Mouse (Mus musculus) cortical plate, adult 2 months (tissue): ENCODE measurements around the gene Rps29. TPM values are rescaled to one million over a fixed set of nuclear protein-coding genes. Genes with fewer than 3 reads are reported as not detected.

Source experiments
- H3K27ac ChIP-seq: fragments of 200-500 bp; 2 replicates; pipeline ENCODE4 v1.5.1; 2012; ENCODE audit warnings: low read length, control low read depth, inconsistent platforms; ENCODE audit not compliant: insufficient read depth
- H3K4me1 ChIP-seq: fragments of 200-500 bp; 2 replicates; pipeline ENCODE4 v1.6.1; 2011; ENCODE audit warnings: low read length; ENCODE audit not compliant: control insufficient read depth, insufficient read depth
- H3K4me3 ChIP-seq: fragments of 200-500 bp; 2 replicates; pipeline ENCODE4 v1.5.1; 2011; ENCODE audit warnings: mild to moderate bottlenecking, low read length, control low read depth; ENCODE audit not compliant: insufficient read depth
- CTCF ChIP-seq: fragments of 200-500 bp; IDR thresholded peaks from 2 replicates; pipeline ENCODE4 v1.5.1; 2011; ENCODE audit warnings: mild to moderate bottlenecking, control low read depth, low read length; ENCODE audit not compliant: insufficient read depth; ENCODE audit errors: extremely low read depth
- POLR2A ChIP-seq: fragments of 200-500 bp; IDR thresholded peaks from 2 replicates; pipeline ENCODE4 v1.6.1; 2011; ENCODE audit warnings: mild to moderate bottlenecking, low read length, control low read depth; ENCODE audit not compliant: insufficient read depth; ENCODE audit errors: extremely low read depth
- polyA plus RNA-seq: library from polyadenylated mRNA; depleted of rRNA; stranded (reverse); fragments of >200 nt; gene quantifications from 2 replicates; pipeline ENCODE4 v1.2.3, GENCODE M21; 2012

Gene Rps29
- polyA plus RNA-seq, 1 experiment: 1,750 TPM

DNA sequence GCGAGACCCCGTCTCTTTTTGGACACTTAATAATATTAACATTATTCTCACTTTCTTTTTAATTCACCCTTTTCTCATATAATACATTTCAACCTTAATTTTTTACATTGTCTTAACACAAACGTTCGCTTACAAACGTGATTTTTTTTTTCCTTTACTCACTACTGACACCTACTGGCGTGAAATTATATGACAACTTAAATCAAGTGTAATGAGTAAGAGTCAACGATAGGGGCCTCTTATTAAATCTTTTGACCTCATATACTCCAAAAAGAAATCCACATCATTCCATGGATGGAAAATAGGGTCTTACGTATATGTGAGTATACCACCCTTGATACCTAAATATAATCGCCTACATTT is 573 bp upstream of the Rps29 start:
- Histone ChIP-seq H3K4me3 (no peak overlapping the region), H3K4me1 (peaks cover 3% of the 10 kb centered on the region; the same call in 1 of the 2 replicates), H3K27ac (no peak overlapping the region)
- TF ChIP-seq CTCF (no peak), POLR2A (no peak)

DNA sequence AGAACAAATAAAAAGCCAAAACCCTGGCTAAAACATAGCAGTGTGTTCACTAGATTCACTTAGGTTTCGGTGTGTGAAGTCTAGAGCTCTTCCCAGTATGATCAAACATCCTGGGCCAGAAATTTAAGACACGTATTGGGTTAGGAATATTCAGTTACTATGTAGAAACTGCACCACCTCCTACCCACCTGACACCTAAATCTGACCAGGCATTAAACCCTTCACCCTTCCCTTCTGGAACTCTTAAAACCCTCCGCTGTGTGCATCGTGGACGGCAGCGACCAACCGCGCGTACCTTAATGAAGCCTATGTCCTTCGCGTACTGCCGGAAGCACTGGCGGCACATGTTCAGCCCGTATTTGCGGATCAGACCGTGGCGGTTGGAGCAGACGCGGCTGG is 621 bp downstream of the Rps29 start:
- no peak for TF ChIP-seq POLR2A
- TF ChIP-seq CTCF: no peak
- H3K4me1 ChIP-seq: peaks cover 3% of the 10 kb centered on the region; the same call in 1 of the 2 replicates
- H3K27ac ChIP-seq: peak overlapping the region; percentile 30
- peak overlapping the region; percentile 69 for H3K4me3 ChIP-seq

GRCm38 (mm10) chr12:69157107-69157506 is 1.9 kb downstream of the Rps29 start:
- no peak for TF ChIP-seq CTCF
- TF ChIP-seq POLR2A: 0 out of 2 replicates have a peak, but pooled peaks have one; percentile 21
- H3K4me3 ChIP-seq: no peak overlapping the region
- H3K27ac ChIP-seq: no peak overlapping the region
- peaks cover 3% of the 10 kb centered on the region; the same call in 1 of the 2 replicates for H3K4me1 ChIP-seq

DNA sequence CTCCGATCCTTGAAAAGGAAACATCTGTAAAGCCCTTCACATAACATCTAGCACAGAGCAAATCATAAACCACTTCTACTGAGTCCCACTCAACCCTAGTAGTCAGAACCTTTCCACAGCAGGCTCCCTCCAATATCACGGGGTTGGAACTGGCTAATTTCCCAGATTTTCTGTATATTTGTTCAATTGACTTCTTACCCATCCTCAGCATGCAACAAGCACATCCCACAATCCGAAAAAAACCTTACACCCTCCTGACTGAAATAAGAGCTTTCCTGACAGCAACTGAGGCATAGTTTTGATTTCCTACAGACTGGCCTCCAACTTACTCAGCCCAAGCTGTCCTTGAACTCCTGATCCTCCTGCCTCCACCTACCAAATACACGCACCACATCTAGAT is 2.5 kb downstream of the Rps29 start:
- no peak overlapping the region for H3K4me3 ChIP-seq
- H3K27ac ChIP-seq: no peak overlapping the region
- TF ChIP-seq CTCF (no peak), POLR2A (no peak)
- H3K4me1 ChIP-seq: peaks cover 3% of the 10 kb centered on the region; the same call in 1 of the 2 replicates

DNA sequence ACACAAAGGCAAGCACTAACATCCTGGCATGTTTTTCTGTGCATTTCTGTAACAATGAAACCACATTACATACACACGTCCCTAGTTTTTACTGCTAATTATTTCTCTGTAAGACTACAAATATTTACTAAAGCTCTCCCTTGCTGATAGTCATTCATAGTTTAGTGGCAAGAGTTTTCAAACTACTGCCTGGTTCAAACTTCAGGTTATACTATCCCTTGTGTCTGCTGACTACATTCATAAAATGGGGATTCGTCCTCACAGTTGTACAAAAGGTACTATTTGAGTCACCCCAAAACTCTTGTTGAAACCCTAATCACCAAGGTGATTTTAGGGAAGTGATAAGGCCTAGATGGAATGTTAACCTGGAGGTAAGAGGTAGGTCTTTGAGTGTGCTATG is 3.1 kb downstream of the Rps29 start:
- no peak for TF ChIP-seq CTCF
- TF ChIP-seq POLR2A: no peak
- Histone ChIP-seq H3K4me1 (peaks cover 3% of the 10 kb centered on the region; the same call in 1 of the 2 replicates), H3K27ac (no peak overlapping the region), H3K4me3 (no peak overlapping the region)

DNA sequence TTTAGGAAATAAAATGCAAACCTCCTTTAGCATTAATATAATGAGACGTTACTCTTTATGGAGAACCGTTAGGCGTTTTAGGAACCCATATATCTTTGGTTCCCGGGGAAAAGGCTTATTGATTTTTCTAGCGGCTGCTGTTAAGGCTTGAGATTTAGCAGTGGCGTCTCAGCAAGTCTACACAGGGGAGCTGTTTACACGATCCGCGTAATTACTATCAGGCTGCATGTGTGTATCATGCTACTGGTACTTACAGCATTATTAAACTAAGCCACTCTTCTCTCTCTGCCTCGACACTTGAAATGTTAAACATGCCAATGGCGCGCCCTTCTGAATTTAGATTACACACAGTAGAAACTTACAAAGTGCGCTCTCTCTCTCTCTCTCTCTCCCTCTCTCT is 8.9 kb downstream of the Rps29 start:
- TF ChIP-seq POLR2A (no peak), CTCF (no peak)
- no peaks in the 10 kb centered on the region for H3K4me1 ChIP-seq
- H3K27ac ChIP-seq: no peak overlapping the region
- no peak overlapping the region for H3K4me3 ChIP-seq

DNA sequence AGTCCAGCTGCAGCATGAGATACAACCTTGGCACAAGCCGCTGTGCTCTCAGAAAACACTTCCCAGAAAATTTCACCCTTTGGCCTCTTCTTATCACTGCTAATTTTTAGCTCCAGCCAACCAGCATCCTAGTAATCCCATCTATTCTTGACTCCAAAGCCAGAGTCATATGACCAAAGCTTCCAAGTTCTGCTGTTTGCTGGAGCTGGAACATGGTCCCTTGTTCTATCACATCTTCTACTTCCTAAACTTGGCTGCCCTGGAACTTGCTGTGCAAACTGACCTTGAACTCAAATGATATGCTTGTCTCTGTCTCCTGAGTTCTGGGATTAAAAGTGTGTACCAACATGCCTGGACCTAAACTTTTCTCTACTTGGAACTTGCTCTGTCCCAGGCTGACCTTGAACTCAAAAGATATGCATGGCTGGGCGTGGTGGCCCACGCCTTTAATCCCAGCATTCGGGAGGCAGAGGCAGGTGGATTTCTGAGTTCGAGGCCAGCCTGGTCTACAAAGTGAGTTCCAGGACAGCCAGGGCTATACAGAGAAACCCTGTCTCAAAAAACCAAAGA is 11.7 kb downstream of the Rps29 start:
- no peak for TF ChIP-seq CTCF
- no peak for TF ChIP-seq POLR2A
- Histone ChIP-seq H3K4me3 (no peak overlapping the region), H3K4me1 (no peaks in the 10 kb centered on the region), H3K27ac (no peak overlapping the region)

DNA sequence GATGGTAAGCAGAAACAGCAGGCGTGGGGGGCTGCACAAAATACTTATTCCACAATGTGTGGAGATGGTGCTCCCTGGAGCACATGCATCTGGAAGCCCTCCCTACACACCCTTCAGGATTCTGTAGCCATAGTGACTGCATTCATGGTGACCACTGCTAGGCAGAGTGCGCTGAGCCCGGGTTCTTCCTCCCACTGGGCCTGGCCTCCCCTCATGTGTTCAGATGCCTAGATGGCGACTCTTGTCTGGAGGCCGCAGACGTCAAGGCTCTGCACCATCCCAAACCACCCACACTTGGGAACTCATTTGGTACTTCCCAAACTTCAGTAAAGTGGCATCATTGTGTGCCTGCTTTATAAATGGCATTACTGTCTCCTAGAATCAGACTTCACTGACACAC is 15.5 kb downstream of the Rps29 start:
- no peak overlapping the region for H3K27ac ChIP-seq
- no peak overlapping the region for H3K4me3 ChIP-seq
- no peaks in the 10 kb centered on the region for H3K4me1 ChIP-seq
- no peak for TF ChIP-seq CTCF
- TF ChIP-seq POLR2A: no peak

GRCm38 (mm10) chr12:69139841-69140240 is 19.1 kb downstream of the Rps29 start:
- no peak for TF ChIP-seq CTCF
- TF ChIP-seq POLR2A: no peak
- H3K27ac ChIP-seq: no peak overlapping the region
- H3K4me1 ChIP-seq: no peaks in the 10 kb centered on the region
- H3K4me3 ChIP-seq: no peak overlapping the region

DNA sequence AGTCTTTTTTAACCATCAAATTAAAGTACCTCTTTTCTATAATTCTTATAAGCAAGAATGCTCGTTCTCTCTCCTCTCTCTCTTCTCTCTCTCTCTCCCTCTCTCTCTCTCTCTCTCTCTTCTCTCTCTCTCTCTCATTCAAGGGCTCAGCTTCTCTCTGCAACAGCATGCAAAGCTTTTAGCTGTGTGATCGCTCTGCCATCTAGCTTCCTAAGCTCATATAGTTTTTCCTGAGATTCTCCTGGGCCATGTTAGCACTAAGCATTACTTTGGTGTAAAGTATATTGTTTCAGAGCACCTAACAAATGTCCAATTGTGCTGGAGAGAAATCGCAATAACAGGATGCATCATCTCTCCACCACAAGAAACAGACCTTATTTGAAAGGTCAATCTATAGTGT is 19.8 kb downstream of the Rps29 start:
- TF ChIP-seq CTCF (no peak), POLR2A (no peak)
- Histone ChIP-seq H3K27ac (no peak overlapping the region), H3K4me3 (no peak overlapping the region), H3K4me1 (no peaks in the 10 kb centered on the region)
